Mouse (Mus musculus): Measurements from ENCODE around the gene Hspe1. TPM values are rescaled to one million over a fixed set of nuclear protein-coding genes. Genes with fewer than 3 reads are reported as not detected.

The Hspe1 gene
- 894 and 968 TPM in 2 replicates for polyA plus RNA-seq (2014; fragmentation: Nextera tagmentation; extraction: Ambion mirVana)

GRCm38 (mm10) chr1:55087932-55088610 is at the start of gene Hspe1, which contains the start of gene Hspd1:
Gene Hspe1 (plus strand): TSS chr1:55088132.
Gene Hspd1 (minus strand): TSS chr1:55088243.
- H3K4me1 ChIP-seq (replicated peaks; ENCODE audit: control insufficient read depth, insufficient read depth, low read length), result peaks cover 19% of the 10 kb centered on the region
- peak within 1 kb of the TSS; percentile 98 for H3K4me3 ChIP-seq (ENCODE audit: low read depth, low read length)
- peaks cover 25% of the 10 kb centered on the region for H3K36me3 ChIP-seq (ENCODE audit: control insufficient read depth, insufficient read depth, low read length)
- peak within 1 kb of the TSS; percentile 98 for H3K27ac ChIP-seq (ENCODE audit: low read depth, low read length)
- peak within 1 kb of the TSS; percentile 99 for H3K9ac ChIP-seq (ENCODE audit: low read depth, low read length)
- no peaks in the 10 kb centered on the region for H3K27me3 ChIP-seq (replicated peaks; ENCODE audit: control insufficient read depth, insufficient read depth, low read length)
- WGBS, result under 1% methylated on average over 75 of the region's 76 CpGs
- peak within 1 kb of the TSS; percentile 76 for H3K4me2 ChIP-seq
- ATAC-seq (replicated peaks; ENCODE audit: low FRiP score) (peak; percentile 89), DNase-seq (ENCODE audit: low spot score) (peak; percentile 100)
- H3K9me3 ChIP-seq (ENCODE audit: control insufficient read depth, low read length), result no peaks in the 10 kb centered on the region

- Histone ChIP-seq H3K27ac (ENCODE audit: low read depth, low read length) (no peak overlapping the region), H3K36me3 (ENCODE audit: control insufficient read depth, insufficient read depth, low read length) (no peaks in the 10 kb centered on the region), H3K9ac (ENCODE audit: low read depth, low read length) (no peak overlapping the region), H3K4me2 (no peak overlapping the region), H3K4me3 (ENCODE audit: low read depth, low read length) (no peak overlapping the region), H3K4me1 (replicated peaks; ENCODE audit: control insufficient read depth, insufficient read depth, low read length) (no peaks in the 10 kb centered on the region), H3K27me3 (replicated peaks; ENCODE audit: control insufficient read depth, insufficient read depth, low read length) (no peaks in the 10 kb centered on the region), H3K9me3 (ENCODE audit: control insufficient read depth, low read length) (no peaks in the 10 kb centered on the region; the same call in 1 of the 2 replicates)
- ATAC-seq (replicated peaks; ENCODE audit: low FRiP score), result no peak
- no peak for DNase-seq (ENCODE audit: low spot score)
- WGBS, result 74% methylated on average over 1 of the region's 1 CpGs
Measured at GRCm38 (mm10) chr1:55039944-55040343, 48.0 kb upstream of the Hspe1 start.

GRCm38 (mm10) chr1:55041691-55042090 is 46.2 kb upstream of the Hspe1 start:
- Histone ChIP-seq H3K36me3 (ENCODE audit: control insufficient read depth, insufficient read depth, low read length) (no peaks in the 10 kb centered on the region), H3K27ac (ENCODE audit: low read depth, low read length) (no peak overlapping the region), H3K9ac (ENCODE audit: low read depth, low read length) (no peak overlapping the region), H3K4me2 (no peak overlapping the region), H3K9me3 (ENCODE audit: control insufficient read depth, low read length) (no peaks in the 10 kb centered on the region; the same call in 1 of the 2 replicates), H3K4me1 (replicated peaks; ENCODE audit: control insufficient read depth, insufficient read depth, low read length) (no peaks in the 10 kb centered on the region), H3K27me3 (replicated peaks; ENCODE audit: control insufficient read depth, insufficient read depth, low read length) (no peaks in the 10 kb centered on the region), H3K4me3 (ENCODE audit: low read depth, low read length) (no peak overlapping the region)
- ATAC-seq (replicated peaks; ENCODE audit: low FRiP score) (no peak), DNase-seq (ENCODE audit: low spot score) (no peak)
- WGBS, result 86% methylated on average over 4 of the region's 4 CpGs

GRCm38 (mm10) chr1:55042246-55042645 is 45.7 kb upstream of the Hspe1 start:
- no peak for ATAC-seq (replicated peaks; ENCODE audit: low FRiP score)
- Histone ChIP-seq H3K36me3 (ENCODE audit: control insufficient read depth, insufficient read depth, low read length) (no peaks in the 10 kb centered on the region), H3K4me2 (no peak overlapping the region), H3K4me1 (replicated peaks; ENCODE audit: control insufficient read depth, insufficient read depth, low read length) (no peaks in the 10 kb centered on the region), H3K4me3 (ENCODE audit: low read depth, low read length) (no peak overlapping the region), H3K9me3 (ENCODE audit: control insufficient read depth, low read length) (no peaks in the 10 kb centered on the region; the same call in 1 of the 2 replicates), H3K9ac (ENCODE audit: low read depth, low read length) (no peak overlapping the region), H3K27me3 (replicated peaks; ENCODE audit: control insufficient read depth, insufficient read depth, low read length) (no peaks in the 10 kb centered on the region), H3K27ac (ENCODE audit: low read depth, low read length) (no peak overlapping the region)
- WGBS, result 46% methylated on average over 1 of the region's 1 CpGs
- DNase-seq (ENCODE audit: low spot score), result no peak

GRCm38 (mm10) chr1:55043164-55043563 is 44.8 kb upstream of the Hspe1 start:
- no peak overlapping the region for H3K4me3 ChIP-seq (ENCODE audit: low read depth, low read length)
- no peak overlapping the region for H3K4me2 ChIP-seq
- no peak overlapping the region for H3K9ac ChIP-seq (ENCODE audit: low read depth, low read length)
- H3K27me3 ChIP-seq (replicated peaks; ENCODE audit: control insufficient read depth, insufficient read depth, low read length), result no peaks in the 10 kb centered on the region
- H3K36me3 ChIP-seq (ENCODE audit: control insufficient read depth, insufficient read depth, low read length), result no peaks in the 10 kb centered on the region
- 68% methylated on average over 3 of the region's 3 CpGs for WGBS
- DNase-seq (ENCODE audit: low spot score), result no peak
- ATAC-seq (replicated peaks; ENCODE audit: low FRiP score), result no peak
- no peak overlapping the region for H3K27ac ChIP-seq (ENCODE audit: low read depth, low read length)
- no peaks in the 10 kb centered on the region; the same call in 1 of the 2 replicates for H3K9me3 ChIP-seq (ENCODE audit: control insufficient read depth, low read length)
- H3K4me1 ChIP-seq (replicated peaks; ENCODE audit: control insufficient read depth, insufficient read depth, low read length), result no peaks in the 10 kb centered on the region

GRCm38 (mm10) chr1:55048841-55049587 is 38.9 kb upstream of the Hspe1 start:
- no peak overlapping the region for H3K4me3 ChIP-seq (ENCODE audit: low read depth, low read length)
- peaks cover 6% of the 10 kb centered on the region; the same call in 1 of the 2 replicates for H3K4me1 ChIP-seq (replicated peaks; ENCODE audit: control insufficient read depth, insufficient read depth, low read length)
- H3K9me3 ChIP-seq (ENCODE audit: control insufficient read depth, low read length), result no peaks in the 10 kb centered on the region
- no peak overlapping the region for H3K27ac ChIP-seq (ENCODE audit: low read depth, low read length)
- no peaks in the 10 kb centered on the region for H3K36me3 ChIP-seq (ENCODE audit: control insufficient read depth, insufficient read depth, low read length)
- WGBS, result 68% methylated on average over 4 of the region's 4 CpGs
- DNase-seq (ENCODE audit: low spot score) (no peak), ATAC-seq (replicated peaks; ENCODE audit: low FRiP score) (no peak)
- H3K4me2 ChIP-seq, result no peak overlapping the region
- H3K9ac ChIP-seq (ENCODE audit: low read depth, low read length), result no peak overlapping the region
- H3K27me3 ChIP-seq (replicated peaks; ENCODE audit: control insufficient read depth, insufficient read depth, low read length), result no peaks in the 10 kb centered on the region

- peak overlapping the region; percentile 94 for H3K4me3 ChIP-seq (ENCODE audit: low read depth, low read length)
- H3K27ac ChIP-seq (ENCODE audit: low read depth, low read length), result no peak overlapping the region
- H3K9ac ChIP-seq (ENCODE audit: low read depth, low read length), result no peak overlapping the region; the same call in 1 of the 2 replicates
- DNase-seq (ENCODE audit: low spot score) (no peak), ATAC-seq (replicated peaks; ENCODE audit: low FRiP score) (no peak)
- 74% methylated on average over 3 of the region's 3 CpGs for WGBS
- no peaks in the 10 kb centered on the region for H3K27me3 ChIP-seq (replicated peaks; ENCODE audit: control insufficient read depth, insufficient read depth, low read length)
- H3K9me3 ChIP-seq (ENCODE audit: control insufficient read depth, low read length), result no peaks in the 10 kb centered on the region
- 0 out of 2 replicates have a peak, but pooled peaks cover 2% of the 10 kb centered on the region for H3K36me3 ChIP-seq (ENCODE audit: control insufficient read depth, insufficient read depth, low read length)
- H3K4me1 ChIP-seq (replicated peaks; ENCODE audit: control insufficient read depth, insufficient read depth, low read length), result peaks cover 6% of the 10 kb centered on the region; the same call in 1 of the 2 replicates
- peak overlapping the region; percentile 83 for H3K4me2 ChIP-seq
Measured at GRCm38 (mm10) chr1:55051671-55052070, 36.3 kb upstream of the Hspe1 start.

GRCm38 (mm10) chr1:55052355-55052953 is 35.5 kb upstream of the Hspe1 start, which contains the start of gene Coq10b:
Gene Coq10b (plus strand): TSS chr1:55052770.
- H3K4me2 ChIP-seq, result peak within 1 kb of the TSS; percentile 83
- peak within 1 kb of the TSS; percentile 73 for H3K9ac ChIP-seq (ENCODE audit: low read depth, low read length)
- H3K9me3 ChIP-seq (ENCODE audit: control insufficient read depth, low read length), result no peaks in the 10 kb centered on the region
- ATAC-seq (replicated peaks; ENCODE audit: low FRiP score) (peak; percentile 100), DNase-seq (ENCODE audit: low spot score) (peak; percentile 99)
- 0 out of 2 replicates have a peak, but pooled peaks cover 4% of the 10 kb centered on the region for H3K36me3 ChIP-seq (ENCODE audit: control insufficient read depth, insufficient read depth, low read length)
- peak within 1 kb of the TSS; percentile 90 for H3K27ac ChIP-seq (ENCODE audit: low read depth, low read length)
- WGBS, result 1% methylated on average over 46 of the region's 46 CpGs
- no peaks in the 10 kb centered on the region for H3K27me3 ChIP-seq (replicated peaks; ENCODE audit: control insufficient read depth, insufficient read depth, low read length)
- peak within 1 kb of the TSS; percentile 94 for H3K4me3 ChIP-seq (ENCODE audit: low read depth, low read length)
- peaks cover 6% of the 10 kb centered on the region; the same call in 1 of the 2 replicates for H3K4me1 ChIP-seq (replicated peaks; ENCODE audit: control insufficient read depth, insufficient read depth, low read length)

Measured in liver, embryonic 11.5 days (tissue).